Mouse (Mus musculus) embryonic facial prominence, embryonic 11.5 days (tissue): ENCODE data around the gene Fbln2. TPM values are rescaled to one million over a fixed set of nuclear protein-coding genes. Genes with fewer than 3 reads are reported as not detected.

Experiments used
- ATAC-seq: fragments of 200-750 bp; cut with Nextera tagmentation; replicated peaks from 2 replicates; pipeline ENCODE4 v1.8.0; 2017; ENCODE audit warnings: low read depth; ENCODE audit not compliant: insufficient number of reproducible peaks, low FRiP score, low TSS enrichment
- DNase-seq: peaks from one replicate; pipeline ENCODE4 v3.0.0-alpha.2; 2015; ENCODE audit warnings: low spot score
- H3K27ac ChIP-seq: fragments of 300-500 bp; sonication (generic); replicated peaks from 2 replicates; pipeline ENCODE4 v1.5.1; 2014; ENCODE audit warnings: mild to moderate bottlenecking, low read depth, low read length, control low read depth
- H3K27me3 ChIP-seq: fragments of 300-500 bp; sonication (generic); 2 replicates; pipeline ENCODE4 v1.6.1; 2014; ENCODE audit warnings: mild to moderate bottlenecking, low read length, moderate library complexity, mixed read lengths; ENCODE audit not compliant: control insufficient read depth, insufficient read depth
- H3K36me3 ChIP-seq: fragments of 300-500 bp; sonication (generic); replicated peaks from 2 replicates; pipeline ENCODE4 v1.6.1; 2014; ENCODE audit warnings: low read depth, mild to moderate bottlenecking, low read length, moderate library complexity, mixed read lengths; ENCODE audit not compliant: control insufficient read depth, insufficient read depth
- H3K4me1 ChIP-seq: fragments of 300-500 bp; sonication (generic); 2 replicates; pipeline ENCODE4 v1.6.1; 2014; ENCODE audit warnings: low read length, mixed read lengths; ENCODE audit not compliant: control insufficient read depth, insufficient read depth
- H3K4me2 ChIP-seq: fragments of 300-500 bp; sonication (generic); 2 replicates; pipeline ENCODE4 v1.6.1; 2014; ENCODE audit warnings: low read depth, mild to moderate bottlenecking, control low read depth, low read length, moderate library complexity
- H3K4me3 ChIP-seq: fragments of 300-500 bp; sonication (generic); 2 replicates; pipeline ENCODE4 v1.5.1; 2014; ENCODE audit warnings: low read depth, low read length, control low read depth
- H3K9ac ChIP-seq: fragments of 300-500 bp; sonication (generic); replicated peaks from 2 replicates; pipeline ENCODE4 v1.6.1; 2014; ENCODE audit warnings: mild to moderate bottlenecking, control low read depth, low read length
- H3K9me3 ChIP-seq: fragments of 300-500 bp; sonication (generic); replicated peaks from 2 replicates; pipeline ENCODE4 v1.6.1; 2016; ENCODE audit warnings: mild to moderate bottlenecking, low read length, inconsistent platforms, mixed read lengths; ENCODE audit not compliant: control insufficient read depth
- WGBS: fragments of 180-500 bp; shearing (Covaris S2); extraction: QIAGEN DNeasy Blood & Tissue Kit; methylation state at CpG from one replicate; pipeline ENCODE4 v1.1.7; 2014; 5-methylcytosine and 5-hydroxymethylcytosine counted together
- polyA plus RNA-seq: library from polyadenylated mRNA; unstranded; fragments of >200 nt; fragmentation: Nextera tagmentation; extraction: Ambion mirVana; gene quantifications from 2 replicates; pipeline ENCODE4 v1.2.1, GENCODE M21; 2014

Gene Fbln2
- polyA plus RNA-seq, 1 experiment from 2014 or later = 61.9 TPM

- peaks cover 2% of the 10 kb centered on the region for H3K36me3 ChIP-seq
- WGBS = 76% methylated on average over 1 of the region's 1 CpGs
Measured at GRCm38 (mm10) chr6:91266647-91267046, 54.4 kb downstream of the Fbln2 start.

DNA sequence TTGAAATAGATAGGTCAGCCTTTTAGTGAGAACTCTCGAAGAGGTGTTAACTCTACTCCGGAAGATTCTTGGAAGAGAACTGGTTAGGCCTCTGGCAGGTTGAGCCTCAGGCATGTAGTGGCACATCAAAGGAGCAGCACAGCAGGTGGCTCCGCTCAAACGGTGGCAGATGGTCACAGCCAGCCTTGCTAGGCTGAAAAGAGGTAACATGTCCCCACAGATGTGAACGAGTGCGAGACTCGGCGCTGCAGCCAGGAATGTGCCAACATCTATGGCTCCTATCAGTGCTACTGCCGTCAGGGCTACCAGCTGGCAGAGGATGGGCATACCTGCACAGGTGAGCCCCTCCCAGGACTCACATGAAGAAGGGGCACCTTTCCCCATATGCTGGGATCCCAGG lies 56.1 kb downstream of the Fbln2 start:
- H3K9ac ChIP-seq = no peak overlapping the region
- WGBS = 70% methylated on average over 9 of the region's 9 CpGs
- H3K4me2 ChIP-seq = no peak overlapping the region
- H3K27ac ChIP-seq = no peak overlapping the region
- H3K9me3 ChIP-seq = no peaks in the 10 kb centered on the region
- no peaks in the 10 kb centered on the region for H3K27me3 ChIP-seq
- DNase-seq = no peak
- H3K4me3 ChIP-seq = no peak overlapping the region
- H3K4me1 ChIP-seq = no peaks in the 10 kb centered on the region
- H3K36me3 ChIP-seq = no peaks in the 10 kb centered on the region; the same call in none of the 2 replicates
- no peak for ATAC-seq

More at GRCm38 (mm10) chr6:91266647-91267046, 54.4 kb downstream of the Fbln2 start:
- H3K4me3 ChIP-seq = no peak overlapping the region
- no peaks in the 10 kb centered on the region for H3K9me3 ChIP-seq
- no peak overlapping the region for H3K4me2 ChIP-seq
- no peak for DNase-seq
- no peaks in the 10 kb centered on the region for H3K4me1 ChIP-seq
- ATAC-seq = no peak
- no peaks in the 10 kb centered on the region for H3K27me3 ChIP-seq
- H3K27ac ChIP-seq = no peak overlapping the region
- no peak overlapping the region for H3K9ac ChIP-seq

GRCm38 (mm10) chr6:91277549-91277948 lies 65.3 kb downstream of the Fbln2 start:
- H3K9ac ChIP-seq = no peak overlapping the region
- no peaks in the 10 kb centered on the region for H3K4me1 ChIP-seq
- no peak overlapping the region for H3K4me3 ChIP-seq
- DNase-seq (peak; percentile 87), ATAC-seq (no peak)
- no peaks in the 10 kb centered on the region for H3K9me3 ChIP-seq
- H3K4me2 ChIP-seq = no peak overlapping the region
- H3K27me3 ChIP-seq = 0 out of 2 replicates have a peak, but pooled peaks cover 2% of the 10 kb centered on the region
- no peaks in the 10 kb centered on the region for H3K36me3 ChIP-seq
- no peak overlapping the region for H3K27ac ChIP-seq
- WGBS = under 1% methylated on average over 7 of the region's 7 CpGs

DNA sequence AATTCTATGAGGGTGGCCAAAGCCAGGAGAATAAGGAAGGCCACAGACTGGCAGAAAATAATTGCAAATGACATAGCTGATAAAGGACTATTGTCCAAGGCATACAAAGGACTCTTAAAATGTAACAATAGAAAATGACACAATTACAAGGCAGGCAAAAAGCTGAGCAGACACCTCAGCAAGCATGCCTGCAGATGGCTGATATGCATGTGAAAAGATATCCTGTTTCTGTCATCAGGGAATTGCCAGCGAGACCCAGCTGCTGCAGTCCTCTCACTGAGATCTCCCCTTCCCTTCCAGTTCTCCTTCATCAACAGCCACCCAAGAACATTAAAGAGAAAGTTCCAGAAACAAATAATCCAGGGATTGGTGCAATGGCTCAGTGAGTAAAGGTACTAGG lies 66.0 kb downstream of the Fbln2 start:
- no peaks in the 10 kb centered on the region for H3K4me1 ChIP-seq
- ATAC-seq (no peak), DNase-seq (no peak)
- no peak overlapping the region for H3K4me2 ChIP-seq
- H3K9me3 ChIP-seq = no peaks in the 10 kb centered on the region
- no peak overlapping the region for H3K9ac ChIP-seq
- WGBS = 36% methylated on average over 1 of the region's 1 CpGs
- H3K36me3 ChIP-seq = no peaks in the 10 kb centered on the region
- peaks cover 4% of the 10 kb centered on the region for H3K27me3 ChIP-seq
- H3K4me3 ChIP-seq = no peak overlapping the region
- no peak overlapping the region for H3K27ac ChIP-seq

- 18% methylated on average over 4 of the region's 4 CpGs for WGBS
- H3K9me3 ChIP-seq = no peaks in the 10 kb centered on the region
Measured at GRCm38 (mm10) chr6:91279477-91279876, 67.2 kb downstream of the Fbln2 start.

DNA sequence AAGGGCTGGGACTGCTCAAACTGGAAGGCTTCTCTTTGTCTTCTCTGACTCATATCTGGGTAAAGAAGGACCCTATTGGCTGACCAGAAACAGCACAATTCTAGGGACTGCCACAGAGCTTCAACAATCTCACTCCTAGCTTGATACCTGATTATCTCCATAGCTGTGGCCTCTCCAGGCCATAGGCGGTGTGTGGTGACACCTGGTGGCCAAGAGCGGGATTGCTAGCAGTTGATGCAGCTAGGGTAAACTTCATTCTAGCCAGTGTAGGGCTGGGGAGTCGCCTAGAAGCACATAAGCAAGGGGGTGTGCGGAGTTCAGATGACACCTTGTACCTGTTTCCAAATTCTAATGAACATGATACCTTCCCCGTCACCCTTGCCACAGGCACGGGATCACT lies 69.0 kb downstream of the Fbln2 start:
- no peaks in the 10 kb centered on the region; the same call in none of the 2 replicates for H3K4me1 ChIP-seq
- no peak overlapping the region for H3K9ac ChIP-seq
- 4% methylated on average over 6 of the region's 6 CpGs for WGBS
- DNase-seq (peak; percentile 87), ATAC-seq (no peak)
- H3K27ac ChIP-seq = no peak overlapping the region
- no peaks in the 10 kb centered on the region for H3K36me3 ChIP-seq
- peaks cover 32% of the 10 kb centered on the region for H3K27me3 ChIP-seq
- H3K9me3 ChIP-seq = no peaks in the 10 kb centered on the region
- H3K4me3 ChIP-seq = no peak overlapping the region
- H3K4me2 ChIP-seq = no peak overlapping the region

More at GRCm38 (mm10) chr6:91279477-91279876, 67.2 kb downstream of the Fbln2 start:
- peaks cover 15% of the 10 kb centered on the region for H3K27me3 ChIP-seq
- no peak overlapping the region for H3K4me3 ChIP-seq
- no peak overlapping the region for H3K27ac ChIP-seq
- H3K4me1 ChIP-seq = no peaks in the 10 kb centered on the region
- H3K9ac ChIP-seq = no peak overlapping the region
- no peak overlapping the region for H3K4me2 ChIP-seq
- DNase-seq (no peak), ATAC-seq (no peak)
- H3K36me3 ChIP-seq = no peaks in the 10 kb centered on the region

DNA sequence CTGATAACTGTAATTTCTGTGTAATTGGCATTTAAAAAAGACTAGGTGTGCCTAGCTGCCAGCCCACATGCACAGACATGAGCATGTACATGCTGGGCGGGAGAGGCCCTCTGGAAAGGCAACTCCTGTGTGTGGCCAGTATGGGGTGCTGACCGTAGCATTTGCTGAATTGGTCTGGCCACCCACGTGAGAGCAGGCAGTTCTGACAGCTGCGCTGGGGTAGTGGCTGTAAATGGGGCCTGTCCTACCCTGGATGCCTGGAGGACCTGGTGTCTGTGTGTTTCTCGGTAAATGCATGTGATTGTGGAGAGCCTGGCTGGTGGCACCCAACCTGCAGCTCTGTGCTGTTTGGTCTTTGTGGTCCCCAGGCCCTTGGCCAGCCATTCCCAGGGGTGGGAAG lies 69.5 kb downstream of the Fbln2 start:
- peaks cover 35% of the 10 kb centered on the region for H3K27me3 ChIP-seq
- H3K4me1 ChIP-seq = no peaks in the 10 kb centered on the region; the same call in none of the 2 replicates
- no peak overlapping the region for H3K9ac ChIP-seq
- DNase-seq = no peak
- no peak overlapping the region for H3K27ac ChIP-seq
- H3K4me3 ChIP-seq = no peak overlapping the region
- ATAC-seq = no peak
- no peaks in the 10 kb centered on the region for H3K9me3 ChIP-seq
- no peak overlapping the region for H3K4me2 ChIP-seq
- no peaks in the 10 kb centered on the region for H3K36me3 ChIP-seq
- 44% methylated on average over 5 of the region's 5 CpGs for WGBS

DNA sequence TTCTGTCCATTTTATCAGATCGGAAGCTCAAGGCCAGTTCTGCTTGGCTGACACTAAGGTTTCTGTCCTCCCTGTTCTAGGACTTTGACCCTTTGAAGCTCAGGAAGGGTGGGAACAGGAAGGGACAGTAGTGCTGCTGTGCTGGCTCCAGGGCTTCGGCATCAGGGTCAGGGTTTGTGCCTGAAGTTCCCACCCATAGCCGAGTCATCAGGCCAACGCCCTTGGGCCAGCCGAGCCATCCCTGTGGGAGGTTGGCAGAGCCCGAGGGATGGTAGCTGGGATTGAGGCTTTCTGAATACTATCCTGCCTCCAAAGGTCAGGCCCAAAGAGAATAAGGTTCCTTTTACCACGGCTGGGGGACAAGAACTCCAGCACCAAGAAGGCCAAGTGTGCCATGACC lies 70.8 kb downstream of the Fbln2 start:
- Histone ChIP-seq H3K4me1 (no peaks in the 10 kb centered on the region; the same call in none of the 2 replicates), H3K27me3 (peaks cover 40% of the 10 kb centered on the region)

More for the DNA sequence above, 70.8 kb downstream of the Fbln2 start:
- 72% methylated on average over 7 of the region's 7 CpGs for WGBS
- no peaks in the 10 kb centered on the region for H3K9me3 ChIP-seq
- no peak for DNase-seq
- H3K4me3 ChIP-seq = no peak overlapping the region
- no peak overlapping the region for H3K9ac ChIP-seq
- no peaks in the 10 kb centered on the region for H3K36me3 ChIP-seq
- ATAC-seq = no peak
- H3K4me2 ChIP-seq = no peak overlapping the region
- no peak overlapping the region for H3K27ac ChIP-seq
